ENCODE assay signal across 12 mouse cellular contexts in genomic region chr3:144163718-144164117, GRCm38 (mm10).
"Had no signal": no experiment of that assay in that cellular context is flagged by ENCODE, and none has a peak within 500 bp of the region (broad histone marks: within the 10 kb centered on the region; RNA-seq: fewer than 3 reads in every experiment).

No protein-coding gene starts in this region.

- ATAC-seq: inflammation-experienced regulatory T-cells, adult 6 months; liver, postnatal 0 days had no signal

- H3K9me3 ChIP-seq: hindbrain, embryonic 15.5 days; limb, embryonic 12.5 days; liver, embryonic 13.5 days; lung, embryonic 15.5 days; neural tube, embryonic 12.5 days had no signal

- H3K9ac ChIP-seq: hindbrain, embryonic 15.5 days; limb, embryonic 12.5 days; liver, embryonic 13.5 days; liver, postnatal 0 days; lung, embryonic 15.5 days; neural tube, embryonic 12.5 days had no signal

- H3K4me3 ChIP-seq: hindbrain, embryonic 15.5 days; limb, embryonic 12.5 days; liver, embryonic 13.5 days; lung, embryonic 15.5 days; myocyte; neural tube, embryonic 12.5 days had no signal

- DNase-seq: liver; liver, embryonic 13.5 days; liver, postnatal 0 days; midbrain, embryonic 14.5 days; thymus, postnatal 4 days had no signal

- H3K4me1 ChIP-seq: hindbrain, embryonic 15.5 days; liver, embryonic 13.5 days; lung, embryonic 15.5 days; neural tube, embryonic 12.5 days had no signal

- H3K27ac ChIP-seq: hindbrain, embryonic 15.5 days; limb, embryonic 12.5 days; liver, embryonic 13.5 days; lung, embryonic 15.5 days; neural tube, embryonic 12.5 days; stomach, postnatal 0 days had no signal

- H3K4me2 ChIP-seq: hindbrain, embryonic 15.5 days; limb, embryonic 12.5 days; liver, embryonic 13.5 days; lung, embryonic 15.5 days; neural tube, embryonic 12.5 days had no signal

- H3K36me3 ChIP-seq: hindbrain, embryonic 15.5 days; limb, embryonic 12.5 days; liver, embryonic 13.5 days; lung, embryonic 15.5 days; neural tube, embryonic 12.5 days had no signal

- H3K27me3 ChIP-seq: hindbrain, embryonic 15.5 days; limb, embryonic 12.5 days; liver, embryonic 13.5 days; lung, embryonic 15.5 days; neural tube, embryonic 12.5 days had no signal
